Mouse (Mus musculus) forebrain, embryonic 14.5 days (tissue): ENCODE data around the gene Mc3r. TPM values are rescaled to one million over a fixed set of nuclear protein-coding genes. Genes with fewer than 3 reads are reported as not detected.

Experiments
- ATAC-seq: fragments of 200-750 bp; cut with Nextera tagmentation; 2 replicates; pipeline ENCODE4 v1.8.0; 2017; ENCODE audit warnings: mild to moderate bottlenecking, moderate library complexity
- DNase-seq: peaks from one replicate; pipeline ENCODE4 v3.0.0-alpha.2; 2015; ENCODE audit warnings: low spot score
- H3K27ac ChIP-seq: fragments of 300-500 bp; sonication (generic); 2 replicates; pipeline ENCODE4 v1.5.1; 2014; ENCODE audit warnings: low read depth, mild to moderate bottlenecking, control low read depth, low read length, moderate library complexity
- H3K27me3 ChIP-seq: fragments of 300-500 bp; sonication (generic); replicated peaks from 2 replicates; pipeline ENCODE4 v1.6.1; 2014; ENCODE audit warnings: low read length, control low read depth, mixed read lengths; ENCODE audit not compliant: control insufficient read depth, insufficient read depth
- H3K36me3 ChIP-seq: fragments of 300-500 bp; sonication (generic); 2 replicates; pipeline ENCODE4 v1.6.1; 2014; ENCODE audit warnings: low read length, control low read depth; ENCODE audit not compliant: control insufficient read depth, insufficient read depth
- H3K4me1 ChIP-seq: fragments of 300-500 bp; sonication (generic); 2 replicates; pipeline ENCODE4 v1.6.1; 2014; ENCODE audit warnings: antibody characterized with exemption, low read length, control low read depth; ENCODE audit not compliant: control insufficient read depth, insufficient read depth
- H3K4me2 ChIP-seq: fragments of 300-500 bp; sonication (generic); 2 replicates; pipeline ENCODE4 v1.6.1; 2014; ENCODE audit warnings: mild to moderate bottlenecking, control low read depth, low read length
- H3K4me3 ChIP-seq: fragments of 300-500 bp; sonication (generic); 2 replicates; pipeline ENCODE4 v1.5.1; 2014; ENCODE audit warnings: low read depth, low read length, control low read depth
- H3K9ac ChIP-seq: fragments of 300-500 bp; sonication (generic); 2 replicates; pipeline ENCODE4 v1.6.1; 2014; ENCODE audit warnings: mild to moderate bottlenecking, low read length, control low read depth, moderate library complexity
- H3K9me3 ChIP-seq: fragments of 300-500 bp; sonication (generic); replicated peaks from 2 replicates; pipeline ENCODE4 v1.6.1; 2016; ENCODE audit warnings: low read length, control low read depth, mixed read lengths; ENCODE audit not compliant: control insufficient read depth
- WGBS: fragments of 180-500 bp; shearing (Covaris S2); extraction: QIAGEN DNeasy Blood & Tissue Kit; methylation state at CpG from one replicate; pipeline ENCODE4 v1.1.7; 2014; 5-methylcytosine and 5-hydroxymethylcytosine counted together
- polyA plus RNA-seq: library from polyadenylated mRNA; unstranded; fragments of >200 nt; fragmentation: Nextera tagmentation; extraction: Ambion mirVana; gene quantifications from 2 replicates; pipeline ENCODE4 v1.2.1, GENCODE M21; 2014

Mc3r gene
- polyA plus RNA-seq, 1 experiment from 2014 or later = 0.55 TPM

DNA sequence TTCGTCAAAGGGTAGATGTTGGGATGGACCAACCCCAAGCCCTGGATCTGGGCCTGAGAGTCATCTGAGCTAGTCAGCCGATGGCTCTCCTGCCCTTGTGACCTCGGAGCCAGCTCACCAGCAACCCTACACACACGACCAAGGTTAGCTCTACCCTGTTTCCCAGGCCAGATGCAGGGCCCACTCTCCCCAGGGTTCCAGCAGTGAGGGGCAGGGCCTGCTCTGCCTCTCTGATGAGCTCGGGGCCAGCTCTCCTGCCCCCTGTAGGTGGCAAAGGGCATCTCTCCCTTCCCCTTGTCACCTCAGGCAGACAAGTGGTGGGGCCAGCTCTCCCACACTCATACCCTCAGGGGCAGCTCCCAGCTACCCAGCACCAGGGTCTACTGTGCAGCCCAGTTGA, 29.1 kb upstream of the Mc3r start:
- H3K4me2 ChIP-seq = no peak overlapping the region
- no peak overlapping the region for H3K4me3 ChIP-seq
- H3K27ac ChIP-seq = no peak overlapping the region
- WGBS = 68% methylated on average over 5 of the region's 5 CpGs
- no peak for DNase-seq
- no peaks in the 10 kb centered on the region for H3K9me3 ChIP-seq
- H3K36me3 ChIP-seq = no peaks in the 10 kb centered on the region
- H3K4me1 ChIP-seq = 0 out of 2 replicates have a peak, but pooled peaks cover 3% of the 10 kb centered on the region
- no peak for ATAC-seq
- H3K9ac ChIP-seq = no peak overlapping the region
- H3K27me3 ChIP-seq = no peaks in the 10 kb centered on the region

DNA sequence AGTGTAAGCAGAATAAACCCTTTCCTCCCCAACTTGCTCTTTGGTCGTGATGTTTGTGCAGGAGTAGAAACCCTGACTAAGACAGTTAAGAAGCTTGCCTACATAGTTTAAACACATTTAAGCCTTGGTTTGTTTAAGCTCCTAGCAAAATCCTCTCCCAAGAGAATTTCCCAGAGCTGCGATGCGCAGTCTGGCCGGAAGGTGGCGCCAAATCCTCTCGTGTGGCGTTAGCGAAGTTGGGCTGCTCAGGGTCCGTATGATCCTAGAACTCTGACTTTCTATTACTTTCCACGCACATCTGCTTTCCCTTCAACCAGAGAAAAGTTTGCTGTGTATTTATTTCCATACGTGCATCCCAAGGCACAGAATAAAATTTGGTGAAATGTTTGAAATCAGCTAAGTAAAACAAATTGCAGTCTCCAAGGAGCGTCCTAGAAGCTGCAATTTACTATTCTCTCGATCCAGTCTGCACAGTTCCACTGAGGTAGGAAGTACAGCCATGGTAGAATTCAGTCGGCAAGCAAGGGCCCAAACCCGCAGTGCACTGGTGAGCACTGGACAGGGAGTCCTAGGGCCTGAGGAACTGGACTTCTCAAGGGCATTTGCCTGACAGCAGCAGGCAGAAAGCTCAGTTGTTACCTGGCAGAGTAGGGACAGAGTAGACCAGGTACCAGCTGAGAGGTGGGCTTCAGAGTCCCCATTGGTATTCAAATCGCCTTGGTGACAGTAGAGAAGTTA, 26.5 kb upstream of the Mc3r start:
- ATAC-seq = 0 out of 2 replicates have a peak, but pooled peaks have one; percentile 22
- H3K4me2 ChIP-seq = no peak overlapping the region
- H3K4me1 ChIP-seq = 0 out of 2 replicates have a peak, but pooled peaks cover 3% of the 10 kb centered on the region
- no peaks in the 10 kb centered on the region for H3K27me3 ChIP-seq
- H3K4me3 ChIP-seq = no peak overlapping the region
- 6% methylated on average over 16 of the region's 16 CpGs for WGBS
- peak; percentile 78 for DNase-seq
- no peaks in the 10 kb centered on the region for H3K9me3 ChIP-seq
- no peak overlapping the region for H3K27ac ChIP-seq
- H3K36me3 ChIP-seq = no peaks in the 10 kb centered on the region
- no peak overlapping the region for H3K9ac ChIP-seq

DNA sequence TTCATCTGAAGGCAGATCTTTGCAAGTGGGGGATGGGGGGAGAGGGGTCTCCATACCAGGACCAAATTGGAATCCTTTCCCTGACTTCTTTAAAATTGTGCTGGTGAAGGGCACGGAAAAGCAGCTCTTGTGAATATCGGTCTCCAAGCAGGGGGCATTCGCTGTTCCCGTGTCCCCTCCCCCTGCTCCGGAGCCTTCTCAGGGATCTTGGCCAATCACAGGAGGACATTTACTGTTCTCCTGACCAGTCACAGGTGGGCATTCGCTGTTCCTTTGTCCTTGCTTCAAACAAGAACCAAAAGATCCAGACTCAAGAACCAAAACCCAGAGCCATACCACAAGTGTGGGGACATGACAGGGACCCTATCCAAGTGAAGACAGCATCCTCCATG, 25.9 kb upstream of the Mc3r start:
- Histone ChIP-seq H3K9ac (no peak overlapping the region), H3K9me3 (no peaks in the 10 kb centered on the region), H3K4me1 (0 out of 2 replicates have a peak, but pooled peaks cover 3% of the 10 kb centered on the region), H3K4me2 (no peak overlapping the region), H3K27ac (no peak overlapping the region), H3K4me3 (no peak overlapping the region), H3K36me3 (no peaks in the 10 kb centered on the region), H3K27me3 (no peaks in the 10 kb centered on the region)
- ATAC-seq = no peak; the same call in 1 of the 2 replicates
- WGBS = 13% methylated on average over 6 of the region's 6 CpGs
- no peak for DNase-seq

DNA sequence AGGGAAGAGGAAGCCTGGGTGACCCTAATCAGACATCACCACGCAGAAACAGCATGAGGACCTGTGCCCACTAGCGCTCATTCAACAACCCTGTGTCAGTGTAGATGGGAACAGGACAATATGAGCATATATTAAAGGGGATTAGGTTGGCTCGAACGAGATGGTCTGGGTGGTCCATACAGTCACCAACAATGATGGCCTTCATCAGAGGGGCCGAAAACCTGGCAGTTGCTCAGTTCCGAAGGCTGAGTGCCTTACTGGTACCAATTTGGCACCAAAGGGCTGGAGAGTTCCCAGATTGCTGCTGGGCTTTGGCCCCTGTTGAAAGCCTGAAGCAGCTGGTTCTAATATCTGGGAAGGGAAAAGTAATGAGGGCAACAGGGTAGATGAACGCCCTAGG, 25.4 kb upstream of the Mc3r start:
- Histone ChIP-seq H3K27ac (no peak overlapping the region), H3K9me3 (no peaks in the 10 kb centered on the region), H3K4me3 (no peak overlapping the region), H3K27me3 (no peaks in the 10 kb centered on the region), H3K4me1 (0 out of 2 replicates have a peak, but pooled peaks cover 3% of the 10 kb centered on the region), H3K36me3 (no peaks in the 10 kb centered on the region), H3K9ac (no peak overlapping the region), H3K4me2 (no peak overlapping the region)
- DNase-seq = peak; percentile 78
- 39% methylated on average over 7 of the region's 7 CpGs for WGBS
- peak; percentile 66 for ATAC-seq

DNA sequence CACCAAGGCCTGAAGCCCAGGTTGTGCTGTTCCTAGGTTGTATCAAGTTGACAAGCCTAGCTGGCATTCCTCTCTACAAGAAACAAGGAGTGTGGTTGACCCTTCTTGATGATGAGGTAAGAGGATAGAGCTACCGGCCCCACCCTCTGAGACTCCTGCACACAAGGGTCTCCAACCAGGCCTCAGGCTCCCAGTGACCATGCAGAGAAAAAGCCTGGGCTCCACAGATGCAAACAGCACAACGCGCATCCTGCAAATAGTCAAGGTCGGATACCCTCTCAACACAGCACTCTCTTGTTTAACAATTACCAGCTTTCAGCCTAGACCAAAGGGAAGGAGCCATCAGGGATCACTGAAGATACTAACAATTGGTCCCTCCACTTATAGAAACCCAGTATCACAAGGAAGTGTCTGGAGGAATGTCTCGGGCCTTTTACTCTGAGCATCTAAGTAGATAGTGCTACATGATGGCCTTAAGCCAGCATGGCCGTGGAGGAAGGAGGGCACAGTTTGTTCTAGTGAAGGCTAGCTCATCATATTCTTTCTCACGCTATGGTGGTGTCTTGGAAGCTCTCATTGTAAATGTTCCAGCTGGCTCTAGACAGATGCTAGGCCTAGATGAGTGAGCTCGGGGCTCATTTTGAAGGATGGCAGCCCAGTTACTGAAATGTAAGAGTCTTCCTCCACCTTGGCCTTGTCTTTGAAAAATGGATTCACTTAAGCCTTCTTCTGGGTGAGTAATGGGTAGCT, 24.7 kb upstream of the Mc3r start:
- WGBS = 87% methylated on average over 8 of the region's 8 CpGs
- DNase-seq (no peak), ATAC-seq (no peak)
- Histone ChIP-seq H3K4me3 (no peak overlapping the region), H3K9ac (no peak overlapping the region), H3K36me3 (no peaks in the 10 kb centered on the region), H3K4me1 (0 out of 2 replicates have a peak, but pooled peaks cover 3% of the 10 kb centered on the region), H3K27ac (no peak overlapping the region; the same call in 1 of the 2 replicates), H3K27me3 (no peaks in the 10 kb centered on the region), H3K9me3 (no peaks in the 10 kb centered on the region), H3K4me2 (no peak overlapping the region)

DNA sequence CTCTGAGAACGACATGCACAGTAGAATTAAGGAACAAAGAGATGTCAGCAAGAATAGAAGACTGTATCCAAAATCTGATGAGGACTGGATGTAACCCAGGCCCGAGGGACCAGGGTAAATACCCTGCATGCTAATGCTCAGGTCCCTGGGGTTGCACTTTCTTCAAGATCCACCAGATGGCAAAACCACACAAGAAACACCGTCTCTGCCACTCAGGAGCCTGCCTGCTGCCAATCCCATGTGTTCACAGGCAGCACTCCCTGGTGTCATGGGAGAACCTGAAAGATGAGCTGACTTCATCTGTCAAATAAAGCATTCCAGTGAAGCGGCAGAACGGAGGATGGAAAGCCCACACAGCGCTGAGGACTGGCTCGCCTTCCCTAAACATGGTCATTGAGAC, 21.3 kb upstream of the Mc3r start:
- Histone ChIP-seq H3K27me3 (no peaks in the 10 kb centered on the region), H3K27ac (no peak overlapping the region), H3K4me3 (no peak overlapping the region), H3K4me2 (no peak overlapping the region), H3K36me3 (no peaks in the 10 kb centered on the region), H3K4me1 (0 out of 2 replicates have a peak, but pooled peaks cover 2% of the 10 kb centered on the region), H3K9ac (no peak overlapping the region), H3K9me3 (no peaks in the 10 kb centered on the region)
- DNase-seq (peak; percentile 92), ATAC-seq (peak; percentile 85)
- 31% methylated on average over 7 of the region's 7 CpGs for WGBS

DNA sequence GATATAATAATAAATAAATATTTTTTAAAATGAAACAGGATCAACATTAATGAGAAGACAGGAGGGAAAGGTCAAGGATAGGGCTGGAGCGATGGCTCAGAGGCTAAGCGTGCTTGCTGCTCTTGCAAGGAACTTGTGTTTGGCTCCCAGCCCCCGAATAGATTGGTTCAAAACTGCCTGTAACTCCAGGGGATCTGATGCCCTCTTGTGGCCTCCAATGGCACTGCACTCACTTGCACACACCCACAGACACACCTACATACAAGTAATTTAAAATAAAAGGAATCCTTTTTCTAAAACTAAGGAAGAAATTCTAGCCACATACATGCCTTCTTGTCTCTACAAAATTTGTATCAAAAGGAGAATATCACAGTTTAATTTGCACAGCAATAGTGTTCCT, 20.5 kb upstream of the Mc3r start:
- Histone ChIP-seq H3K4me3 (no peak overlapping the region), H3K9ac (no peak overlapping the region), H3K36me3 (no peaks in the 10 kb centered on the region), H3K27me3 (no peaks in the 10 kb centered on the region), H3K4me1 (no peaks in the 10 kb centered on the region), H3K4me2 (no peak overlapping the region), H3K27ac (no peak overlapping the region), H3K9me3 (no peaks in the 10 kb centered on the region)
- 95% methylated on average over 3 of the region's 3 CpGs for WGBS
- DNase-seq = no peak
- no peak for ATAC-seq

DNA sequence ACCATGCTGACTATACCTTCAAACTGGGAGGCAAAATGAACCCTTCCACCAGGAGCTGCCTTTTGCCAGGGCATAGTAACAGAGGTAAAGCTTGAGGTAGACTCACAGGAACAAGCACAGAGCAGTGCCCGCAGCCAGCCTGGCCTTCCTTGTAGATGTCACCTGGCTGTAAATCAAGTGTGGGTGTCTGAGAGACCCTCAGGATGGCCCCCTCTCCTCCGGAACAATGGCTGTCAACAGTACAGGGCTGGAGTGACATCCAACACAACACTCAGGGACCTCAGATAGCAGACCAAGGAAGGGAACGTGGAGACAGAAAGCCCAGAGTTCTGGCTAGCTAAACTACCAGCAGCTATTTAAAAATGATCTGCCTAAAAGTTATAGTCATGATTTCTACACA, 19.1 kb upstream of the Mc3r start:
- ATAC-seq (no peak), DNase-seq (no peak)
- H3K4me3 ChIP-seq = no peak overlapping the region
- H3K27ac ChIP-seq = no peak overlapping the region
- H3K4me2 ChIP-seq = no peak overlapping the region
- H3K9me3 ChIP-seq = no peaks in the 10 kb centered on the region
- H3K4me1 ChIP-seq = no peaks in the 10 kb centered on the region
- H3K27me3 ChIP-seq = no peaks in the 10 kb centered on the region
- 51% methylated on average over 3 of the region's 3 CpGs for WGBS
- no peaks in the 10 kb centered on the region for H3K36me3 ChIP-seq
- H3K9ac ChIP-seq = no peak overlapping the region

DNA sequence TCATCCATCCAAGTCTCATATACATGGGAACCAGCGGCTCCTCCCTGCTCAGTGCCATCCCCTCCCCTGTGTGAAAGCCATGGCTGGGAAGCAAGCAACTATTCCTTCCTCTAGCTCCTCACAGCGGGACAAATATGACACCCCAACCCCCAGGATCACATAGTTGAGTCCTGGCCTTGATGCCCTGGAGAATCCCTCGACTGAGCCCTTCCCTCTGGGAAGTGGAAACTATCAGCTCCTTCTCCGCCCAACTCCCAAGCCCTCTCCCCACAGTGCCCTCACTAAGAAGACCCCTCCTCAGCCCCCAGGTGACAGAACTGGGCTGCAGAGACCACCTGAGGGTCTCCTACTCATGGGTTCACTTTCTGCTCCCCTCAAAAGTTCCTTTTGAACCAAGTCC, 18.2 kb upstream of the Mc3r start:
- Histone ChIP-seq H3K4me3 (no peak overlapping the region), H3K27me3 (no peaks in the 10 kb centered on the region), H3K36me3 (no peaks in the 10 kb centered on the region), H3K9ac (no peak overlapping the region), H3K9me3 (no peaks in the 10 kb centered on the region), H3K4me2 (no peak overlapping the region), H3K4me1 (no peaks in the 10 kb centered on the region), H3K27ac (no peak overlapping the region)
- no peak for DNase-seq
- WGBS = 78% methylated on average over 4 of the region's 4 CpGs
- ATAC-seq = no peak
